Mouse (Mus musculus): ENCODE data around the gene Olfm1. TPM values are rescaled to one million over a fixed set of nuclear protein-coding genes. Genes with fewer than 3 reads are reported as not detected.

Gene Olfm1
- total RNA-seq, 2 experiments from 2014 or later: 0.93 to 6.3 TPM

DNA sequence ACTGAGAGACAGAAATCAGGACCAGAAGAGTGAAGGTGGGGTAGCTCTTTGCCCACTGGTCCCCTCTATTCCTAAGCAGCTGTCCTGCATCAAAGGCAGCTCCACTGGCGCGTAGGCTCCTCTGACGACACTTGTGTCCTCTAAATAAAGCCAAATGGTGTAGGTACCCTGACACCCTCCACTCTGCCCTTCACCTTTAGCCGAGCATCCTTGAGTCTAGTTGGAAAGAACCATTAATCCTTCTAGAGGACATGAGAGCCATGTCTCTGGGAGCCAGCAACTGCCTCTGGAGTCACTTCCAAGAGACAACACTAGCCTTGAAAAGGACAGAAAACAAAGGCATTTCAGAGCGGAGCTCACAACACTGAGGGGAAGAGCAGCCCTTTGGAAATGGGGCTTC, 34.2 kb downstream of the Olfm1 start:
- no peak for ATAC-seq (replicated peaks; ENCODE audit: poor library complexity, severe bottlenecking)

DNA sequence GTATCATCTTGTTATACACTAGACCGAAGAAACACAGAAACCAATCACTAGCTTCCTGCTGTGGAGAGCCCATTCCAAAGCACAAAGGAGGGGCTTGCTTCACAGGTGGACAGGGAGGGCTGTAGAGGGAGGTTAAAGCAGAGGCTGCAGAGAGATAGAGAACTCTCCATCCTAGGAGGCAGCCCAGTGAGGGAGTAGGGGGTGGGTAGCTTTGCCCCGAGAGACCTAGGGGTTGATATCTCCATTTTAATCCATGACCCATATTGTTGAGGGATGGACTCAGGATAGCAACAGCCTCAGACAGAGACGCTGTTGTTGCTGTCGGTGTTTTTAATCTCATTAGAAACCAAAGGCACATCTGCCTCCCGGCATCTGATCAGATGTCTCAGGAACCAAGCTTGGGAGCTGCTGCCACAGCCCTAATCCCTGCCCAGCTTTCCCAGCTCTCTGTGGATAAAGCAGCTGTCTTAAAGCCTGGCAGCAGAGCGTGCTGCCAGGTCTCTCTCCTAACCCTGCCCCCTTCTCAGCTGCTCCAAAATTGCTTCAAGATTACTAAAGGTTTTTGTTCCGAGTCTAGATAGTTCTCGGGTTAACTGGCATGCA, 34.9 kb downstream of the Olfm1 start:
- no peak for ATAC-seq (replicated peaks; ENCODE audit: poor library complexity, severe bottlenecking)

DNA sequence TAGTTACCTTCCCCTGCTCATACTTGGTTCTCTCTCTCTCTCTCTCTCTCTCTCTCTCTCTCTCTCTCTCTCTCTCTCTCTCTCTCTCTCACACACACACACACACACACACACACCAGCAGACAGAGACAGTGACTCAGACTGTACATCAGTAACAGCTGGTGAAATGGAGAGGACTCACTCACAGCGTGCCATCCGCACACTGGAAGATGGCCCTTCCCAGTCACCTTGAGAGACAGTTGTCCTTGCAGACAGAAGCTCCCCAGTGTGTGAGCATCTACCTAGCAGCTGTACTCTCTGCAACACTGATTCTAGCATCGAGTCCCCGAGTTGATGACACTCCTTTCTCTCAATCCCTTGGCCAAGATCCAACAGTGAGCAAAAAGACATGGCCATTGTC, 35.6 kb downstream of the Olfm1 start:
- ATAC-seq (replicated peaks; ENCODE audit: poor library complexity, severe bottlenecking): no peak

DNA sequence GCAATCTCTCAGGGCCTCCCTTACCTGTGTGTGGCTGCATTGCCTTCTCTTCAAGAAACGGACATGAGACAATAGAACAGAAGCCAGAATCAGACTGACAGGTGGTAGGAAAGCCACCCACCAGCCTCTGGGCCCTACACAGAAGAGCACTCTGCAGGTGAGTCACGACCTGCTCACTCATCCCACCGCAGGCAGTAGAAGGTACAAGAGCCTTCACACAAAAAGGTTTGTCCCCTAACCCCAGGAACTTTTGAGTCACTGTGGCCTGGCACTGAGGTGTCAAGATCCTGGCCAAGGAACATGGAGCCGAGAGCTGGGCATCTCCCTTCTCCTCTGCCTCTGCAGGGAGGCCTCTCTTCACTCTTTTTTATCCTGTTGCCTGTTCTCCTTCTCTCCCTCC, 42.3 kb downstream of the Olfm1 start:
- ATAC-seq (replicated peaks; ENCODE audit: poor library complexity, severe bottlenecking): no peak

- ATAC-seq (replicated peaks; ENCODE audit: poor library complexity, severe bottlenecking): no peak
Measured at GRCm38 (mm10) chr2:28236447-28236846, 43.7 kb downstream of the Olfm1 start.

- ATAC-seq (replicated peaks; ENCODE audit: poor library complexity, severe bottlenecking): no peak
Measured at GRCm38 (mm10) chr2:28239616-28240015, 46.8 kb downstream of the Olfm1 start.

GRCm38 (mm10) chr2:28240920-28241319, 48.1 kb downstream of the Olfm1 start:
- ATAC-seq (replicated peaks; ENCODE audit: poor library complexity, severe bottlenecking): no peak

DNA sequence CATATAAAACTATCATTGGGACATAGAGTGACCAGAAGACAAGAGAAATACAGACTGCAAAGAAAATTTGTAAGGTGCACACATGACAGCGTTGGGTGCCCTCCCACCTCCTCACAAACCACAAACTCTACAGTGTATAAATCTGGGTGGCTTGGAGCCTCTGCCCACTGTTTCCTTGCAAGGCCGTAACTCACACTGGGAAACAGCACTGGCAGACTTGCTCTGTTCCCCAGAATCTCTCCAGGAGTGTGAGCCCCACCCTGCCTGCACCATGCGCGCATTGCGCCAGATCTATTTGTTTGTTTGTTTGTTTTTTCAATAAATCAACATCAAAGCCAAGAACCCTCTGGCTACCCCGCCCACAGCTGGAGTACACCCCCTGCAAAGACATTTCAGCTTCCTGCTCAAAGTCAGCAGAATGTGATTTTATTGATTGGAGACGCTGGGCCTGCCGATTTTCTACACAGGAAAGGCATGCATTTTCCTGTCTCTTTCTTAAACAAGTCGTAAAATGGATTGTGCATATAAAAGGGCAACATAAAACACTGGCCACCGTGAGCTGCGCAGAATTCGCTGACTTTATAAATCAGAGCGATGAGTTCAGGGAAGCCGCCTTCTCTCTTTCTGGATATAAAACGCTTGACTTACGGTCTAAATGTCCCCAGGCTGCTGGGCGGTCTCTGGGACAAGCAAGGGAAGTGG, 48.9 kb downstream of the Olfm1 start:
- no peak for ATAC-seq (replicated peaks; ENCODE audit: poor library complexity, severe bottlenecking)

- peak; percentile 91 for ATAC-seq (replicated peaks; ENCODE audit: poor library complexity, severe bottlenecking)
Measured at GRCm38 (mm10) chr2:28242222-28242543, 49.4 kb downstream of the Olfm1 start.

- no peak for ATAC-seq (replicated peaks; ENCODE audit: poor library complexity, severe bottlenecking)
Measured at GRCm38 (mm10) chr2:28244667-28245395, 52.0 kb downstream of the Olfm1 start.

GRCm38 (mm10) chr2:28246110-28246653, 53.4 kb downstream of the Olfm1 start:
- ATAC-seq (replicated peaks; ENCODE audit: poor library complexity, severe bottlenecking): no peak

DNA sequence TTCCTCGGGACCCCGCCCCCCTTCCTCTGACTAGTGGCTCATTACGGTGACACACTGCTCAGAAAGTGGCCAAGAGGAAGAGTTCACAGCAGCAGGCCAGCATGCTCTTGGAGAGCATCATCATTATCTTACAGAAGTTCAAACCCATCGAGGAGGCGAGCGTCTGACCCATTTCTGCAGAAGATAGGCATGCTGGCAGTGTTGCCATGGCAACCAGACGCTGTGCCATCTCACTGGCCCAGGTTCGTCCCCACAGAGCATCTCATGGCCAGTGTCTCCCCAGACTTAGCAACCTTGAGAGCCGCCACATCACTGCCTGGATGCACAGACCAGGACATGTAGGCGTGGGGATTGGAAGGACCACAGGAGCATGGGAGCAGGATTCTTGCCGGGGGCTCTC, 54.3 kb downstream of the Olfm1 start:
- no peak for ATAC-seq (replicated peaks; ENCODE audit: poor library complexity, severe bottlenecking)

- no peak for ATAC-seq (replicated peaks; ENCODE audit: poor library complexity, severe bottlenecking)
Measured at GRCm38 (mm10) chr2:28252554-28252953, 59.8 kb downstream of the Olfm1 start.

GRCm38 (mm10) chr2:28256029-28256428, 63.2 kb downstream of the Olfm1 start:
- no peak for ATAC-seq (replicated peaks; ENCODE audit: poor library complexity, severe bottlenecking)

DNA sequence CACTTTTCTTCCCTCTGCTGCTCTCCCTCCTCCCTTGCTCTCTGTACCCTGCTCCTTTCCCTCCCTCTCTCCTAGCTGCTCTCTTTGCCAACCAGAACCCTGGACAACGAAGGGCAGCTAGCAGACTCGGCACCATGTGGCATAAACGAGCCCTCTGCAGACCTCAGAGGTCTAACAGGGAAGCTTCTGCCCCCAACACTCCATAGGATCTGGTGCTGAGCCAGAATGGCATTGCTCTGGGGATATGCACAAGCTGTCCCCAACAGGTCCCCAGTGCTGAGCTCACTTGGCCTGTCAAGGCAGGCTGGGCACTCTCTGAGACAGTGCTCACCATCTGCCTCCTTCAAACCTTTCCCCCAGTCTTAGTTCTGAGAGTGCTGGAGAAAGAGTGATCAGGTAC, 68.6 kb downstream of the Olfm1 start:
- ATAC-seq (replicated peaks; ENCODE audit: poor library complexity, severe bottlenecking): no peak

DNA sequence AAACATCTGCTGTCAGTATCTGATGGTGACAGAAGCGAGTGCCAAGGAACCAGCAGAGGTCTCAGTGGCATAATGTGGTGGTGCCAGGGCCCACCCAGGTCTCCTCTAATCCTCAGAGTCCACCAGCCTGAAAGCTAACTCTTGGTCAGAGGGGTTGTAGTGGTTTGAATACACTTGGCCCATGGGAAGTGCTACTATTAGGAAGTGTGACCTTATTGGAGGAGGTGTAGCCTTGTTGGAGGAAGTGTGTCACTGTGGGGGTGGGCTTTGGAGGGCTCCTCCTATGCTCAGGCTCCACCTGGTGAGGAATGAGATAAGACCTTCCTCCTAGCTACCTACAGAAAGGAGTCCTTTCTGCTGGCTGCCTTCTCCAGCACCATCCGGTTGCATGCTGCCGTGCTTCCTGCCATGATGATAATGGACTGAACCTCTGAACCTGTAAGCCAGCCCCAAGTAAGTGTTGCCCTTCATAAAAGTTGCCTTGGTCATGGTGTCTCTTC, 75.0 kb downstream of the Olfm1 start:
- no peak for ATAC-seq (replicated peaks; ENCODE audit: poor library complexity, severe bottlenecking)

GRCm38 (mm10) chr2:28270561-28270960, 77.8 kb downstream of the Olfm1 start:
- ATAC-seq (replicated peaks; ENCODE audit: poor library complexity, severe bottlenecking): no peak

DNA sequence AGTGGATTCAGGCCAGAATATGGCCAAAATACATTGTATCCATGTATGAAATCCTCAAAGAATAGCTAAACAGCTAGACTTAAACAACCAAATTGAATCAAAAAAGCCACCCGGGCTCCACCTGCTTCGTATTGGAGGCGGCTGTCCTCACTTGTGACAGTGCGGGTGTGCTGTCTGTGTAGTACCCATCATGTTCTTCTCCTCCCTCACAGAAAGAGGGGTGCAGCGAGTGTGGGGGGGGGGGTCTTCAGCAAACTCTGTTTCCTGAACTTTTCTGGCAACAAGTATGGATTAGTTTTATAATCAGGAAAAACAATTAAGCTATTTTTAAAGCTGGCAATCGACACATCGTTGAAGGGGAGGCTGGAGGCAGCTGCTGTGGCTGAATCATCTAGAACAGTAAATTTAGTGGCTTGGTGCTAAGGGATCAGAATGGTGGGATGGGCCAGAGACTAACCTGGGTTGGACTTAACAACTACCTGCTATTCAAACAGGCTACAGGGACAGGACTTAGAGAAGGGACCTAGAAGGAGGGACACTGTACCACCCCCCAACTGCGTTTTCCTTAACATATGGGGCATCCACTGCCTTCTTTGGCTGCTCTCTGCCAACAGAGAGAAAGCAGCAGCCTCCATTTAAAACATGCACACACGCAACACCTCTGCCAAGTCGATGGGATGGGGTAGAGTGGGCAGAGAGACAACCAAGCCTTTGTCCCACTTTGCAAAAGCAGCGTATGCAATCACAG, 79.6 kb downstream of the Olfm1 start:
- ATAC-seq (replicated peaks; ENCODE audit: poor library complexity, severe bottlenecking): no peak

GRCm38 (mm10) chr2:28274006-28274405, 81.2 kb downstream of the Olfm1 start:
- no peak for ATAC-seq (replicated peaks; ENCODE audit: poor library complexity, severe bottlenecking)

- ATAC-seq (replicated peaks; ENCODE audit: poor library complexity, severe bottlenecking): no peak
Measured at GRCm38 (mm10) chr2:28275345-28275744, 82.6 kb downstream of the Olfm1 start.

DNA sequence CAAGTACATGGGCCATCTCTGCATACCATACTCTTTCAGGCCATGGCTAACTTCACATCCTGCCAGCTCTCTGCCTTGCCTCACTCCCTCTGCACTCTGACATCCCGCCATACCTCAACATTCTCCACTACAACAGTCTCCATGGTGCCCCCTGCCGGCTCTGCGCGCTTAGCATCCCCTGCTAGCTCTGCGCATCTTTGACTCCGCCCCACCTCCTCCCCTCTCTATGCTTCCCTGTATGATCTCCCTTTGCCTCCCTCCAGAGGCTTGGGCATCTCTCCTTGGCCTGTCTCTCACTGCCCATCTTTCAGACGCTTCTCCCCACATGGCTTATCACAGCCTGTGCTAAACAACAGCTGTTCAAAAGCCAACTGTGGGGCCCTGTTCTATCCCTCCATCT, 85.4 kb downstream of the Olfm1 start:
- peak; percentile 71 for ATAC-seq (replicated peaks; ENCODE audit: poor library complexity, severe bottlenecking)
